Mouse (Mus musculus) splenic B cell, adult 2 months (primary cell): Measurements from ENCODE around the gene Pnkd.
"Not testable (repeated sequence)": the region's sequence is repeated elsewhere in the genome, so short reads cannot be mapped to it uniquely, and the experiment has no call there.

Source experiments
- DNase-seq: peaks from one replicate; pipeline ENCODE4 v3.0.0-alpha.2; 2011; ENCODE audit warnings: low read depth, low spot score
- H3K27me3 ChIP-seq: 2 replicates; pipeline ENCODE4 v1.6.1; 2012; ENCODE audit warnings: mild to moderate bottlenecking, low read length, moderate library complexity, mixed read lengths; ENCODE audit not compliant: control insufficient read depth, poor library complexity, insufficient read depth, severe bottlenecking
- H3K36me3 ChIP-seq: 2 replicates; pipeline ENCODE4 v1.6.1; 2012; ENCODE audit warnings: mild to moderate bottlenecking, low read length, moderate library complexity, mixed read lengths; ENCODE audit not compliant: control insufficient read depth, poor library complexity, insufficient read depth, severe bottlenecking

Pnkd gene

GRCm38 (mm10) chr1:74396456-74397222, 111.9 kb downstream of the Pnkd start:
- not testable (repeated sequence) for DNase-seq, H3K36me3 ChIP-seq, H3K27me3 ChIP-seq

- Histone ChIP-seq H3K36me3 (peaks cover 4% of the 10 kb centered on the region; the same call in 1 of the 2 replicates), H3K27me3 (no peaks in the 10 kb centered on the region)
- peak; percentile 94 for DNase-seq
Observed at GRCm38 (mm10) chr1:74397268-74397918, 112.7 kb downstream of the Pnkd start.

- DNase-seq = peak; percentile 89
- no peaks in the 10 kb centered on the region for H3K27me3 ChIP-seq
- H3K36me3 ChIP-seq = peaks cover 4% of the 10 kb centered on the region; the same call in 1 of the 2 replicates
Observed at GRCm38 (mm10) chr1:74397919-74398451, 113.3 kb downstream of the Pnkd start.

GRCm38 (mm10) chr1:74400531-74400930, 115.8 kb downstream of the Pnkd start:
- no peaks in the 10 kb centered on the region for H3K36me3 ChIP-seq
- H3K27me3 ChIP-seq = no peaks in the 10 kb centered on the region
- no peak for DNase-seq

GRCm38 (mm10) chr1:74401015-74401702, 116.4 kb downstream of the Pnkd start:
- no peaks in the 10 kb centered on the region for H3K36me3 ChIP-seq
- no peak for DNase-seq
- H3K27me3 ChIP-seq = no peaks in the 10 kb centered on the region
